Mouse (Mus musculus) limb, embryonic 10.5 days (tissue): ENCODE measurements at regions not wholly inside any gene's neighbourhood (a gene's known extent, or its start where the extent isn't known, plus 50 kb on each side); places are given as distances from the start of the nearest gene placed in this dataset.
"Not testable (repeated sequence)": the region's sequence is repeated elsewhere in the genome, so short reads cannot be mapped to it uniquely, and the experiment has no call there.

ENCODE experiments used
- DNase-seq: peaks from one replicate; pipeline ENCODE4 v3.0.0-alpha.2; 2017; ENCODE audit warnings: low spot score
- H3K27ac ChIP-seq: fragments of 300-500 bp; sonication (generic); 2 replicates; pipeline ENCODE4 v1.5.1; 2016; ENCODE audit warnings: mild to moderate bottlenecking
- H3K27me3 ChIP-seq: fragments of 300-500 bp; sonication (generic); 2 replicates; pipeline ENCODE4 v1.6.1; 2016; ENCODE audit warnings: low read depth, mild to moderate bottlenecking; ENCODE audit not compliant: poor library complexity, severe bottlenecking
- H3K36me3 ChIP-seq: fragments of 300-500 bp; sonication (generic); 2 replicates; pipeline ENCODE4 v1.6.1; 2016; ENCODE audit warnings: mild to moderate bottlenecking, moderate library complexity
- H3K4me1 ChIP-seq: fragments of 300-500 bp; sonication (generic); 2 replicates; pipeline ENCODE4 v1.6.1; 2016
- H3K4me3 ChIP-seq: fragments of 300-500 bp; sonication (generic); 2 replicates; pipeline ENCODE4 v1.5.1; 2016; ENCODE audit warnings: mild to moderate bottlenecking, moderate library complexity
- H3K9me3 ChIP-seq: fragments of 300-500 bp; sonication (generic); replicated peaks from 2 replicates; pipeline ENCODE4 v1.6.1; 2016; ENCODE audit warnings: mild to moderate bottlenecking
- WGBS: fragments of 180-500 bp; shearing (Covaris S2); methylation state at CpG from one replicate; pipeline ENCODE4 v1.1.7; 2016; 5-methylcytosine and 5-hydroxymethylcytosine counted together

- no peak overlapping the region for H3K4me3 ChIP-seq
- no peaks in the 10 kb centered on the region for H3K27me3 ChIP-seq
- DNase-seq, result no peak
- H3K36me3 ChIP-seq, result no peaks in the 10 kb centered on the region
- H3K27ac ChIP-seq, result no peak overlapping the region
- H3K9me3 ChIP-seq, result no peaks in the 10 kb centered on the region
- no peaks in the 10 kb centered on the region for H3K4me1 ChIP-seq
- 66% methylated on average over 3 of the region's 3 CpGs for WGBS
Observed at GRCm38 (mm10) chr3:7306800-7307199, 686.6 kb upstream of the 1700008P02Rik start.

GRCm38 (mm10) chr3:7298511-7298910 lies 678.3 kb upstream of the 1700008P02Rik start:
- Histone ChIP-seq H3K4me3 (no peak overlapping the region), H3K36me3 (no peaks in the 10 kb centered on the region), H3K27ac (no peak overlapping the region), H3K27me3 (no peaks in the 10 kb centered on the region), H3K4me1 (peaks cover 5% of the 10 kb centered on the region; the same call in 1 of the 2 replicates), H3K9me3 (no peaks in the 10 kb centered on the region)
- 35% methylated on average over 3 of the region's 3 CpGs for WGBS
- DNase-seq, result peak; percentile 36

GRCm38 (mm10) chr3:7291026-7291425 lies 670.8 kb upstream of the 1700008P02Rik start:
- no peaks in the 10 kb centered on the region for H3K9me3 ChIP-seq
- DNase-seq, result no peak
- no peaks in the 10 kb centered on the region for H3K27me3 ChIP-seq
- no peak overlapping the region for H3K27ac ChIP-seq
- no peaks in the 10 kb centered on the region for H3K4me1 ChIP-seq
- H3K4me3 ChIP-seq, result no peak overlapping the region
- H3K36me3 ChIP-seq, result no peaks in the 10 kb centered on the region

- Histone ChIP-seq H3K36me3 (no peaks in the 10 kb centered on the region), H3K4me1 (peaks cover 3% of the 10 kb centered on the region; the same call in 1 of the 2 replicates), H3K27ac (peak overlapping the region; percentile 79), H3K9me3 (no peaks in the 10 kb centered on the region), H3K4me3 (no peak overlapping the region), H3K27me3 (no peaks in the 10 kb centered on the region)
- 34% methylated on average over 3 of the region's 3 CpGs for WGBS
- DNase-seq, result no peak
Observed at GRCm38 (mm10) chr3:7257591-7257990, 637.3 kb upstream of the 1700008P02Rik start.

- no peaks in the 10 kb centered on the region for H3K4me1 ChIP-seq
- H3K9me3 ChIP-seq, result no peaks in the 10 kb centered on the region
- H3K27me3 ChIP-seq, result no peaks in the 10 kb centered on the region
- no peak for DNase-seq
- no peaks in the 10 kb centered on the region for H3K36me3 ChIP-seq
- H3K27ac ChIP-seq, result no peak overlapping the region
- 88% methylated on average over 4 of the region's 4 CpGs for WGBS
- H3K4me3 ChIP-seq, result no peak overlapping the region
Observed at GRCm38 (mm10) chr3:7248337-7248736, 628.1 kb upstream of the 1700008P02Rik start.

- Histone ChIP-seq H3K9me3 (no peaks in the 10 kb centered on the region), H3K27me3 (no peaks in the 10 kb centered on the region), H3K4me3 (no peak overlapping the region), H3K36me3 (no peaks in the 10 kb centered on the region), H3K4me1 (no peaks in the 10 kb centered on the region), H3K27ac (no peak overlapping the region)
- no peak for DNase-seq
- 93% methylated on average over 2 of the region's 2 CpGs for WGBS
Observed at GRCm38 (mm10) chr3:7229769-7230168, 609.5 kb upstream of the 1700008P02Rik start.

GRCm38 (mm10) chr3:7188531-7188930 lies 568.3 kb upstream of the 1700008P02Rik start:
- not testable (repeated sequence) for H3K4me1 ChIP-seq, H3K27ac ChIP-seq, H3K9me3 ChIP-seq, DNase-seq, H3K27me3 ChIP-seq, H3K36me3 ChIP-seq, H3K4me3 ChIP-seq
- 95% methylated on average over 1 of the region's 1 CpGs for WGBS

- H3K4me1 ChIP-seq, result no peaks in the 10 kb centered on the region
- WGBS, result 83% methylated on average over 3 of the region's 3 CpGs
- H3K9me3 ChIP-seq, result no peaks in the 10 kb centered on the region
- no peak overlapping the region for H3K4me3 ChIP-seq
- H3K27me3 ChIP-seq, result no peaks in the 10 kb centered on the region
- H3K27ac ChIP-seq, result no peak overlapping the region
- H3K36me3 ChIP-seq, result no peaks in the 10 kb centered on the region
- DNase-seq, result no peak
Observed at GRCm38 (mm10) chr3:7166596-7166995, 546.4 kb upstream of the 1700008P02Rik start.

- WGBS, result 95% methylated on average over 13 of the region's 13 CpGs
- no peak overlapping the region for H3K4me3 ChIP-seq
- no peaks in the 10 kb centered on the region for H3K27me3 ChIP-seq
Observed at GRCm38 (mm10) chr3:7138996-7139395, 518.8 kb upstream of the 1700008P02Rik start.

GRCm38 (mm10) chr3:7134714-7135113 lies 514.5 kb upstream of the 1700008P02Rik start:
- no peaks in the 10 kb centered on the region for H3K27me3 ChIP-seq
- no peak overlapping the region for H3K27ac ChIP-seq
- no peaks in the 10 kb centered on the region for H3K4me1 ChIP-seq
- H3K9me3 ChIP-seq, result no peaks in the 10 kb centered on the region
- H3K36me3 ChIP-seq, result no peaks in the 10 kb centered on the region
- DNase-seq, result no peak
- H3K4me3 ChIP-seq, result no peak overlapping the region
- WGBS, result 82% methylated on average over 1 of the region's 1 CpGs

More at GRCm38 (mm10) chr3:7138996-7139395, 518.8 kb upstream of the 1700008P02Rik start:
- H3K9me3 ChIP-seq, result no peaks in the 10 kb centered on the region
- no peak overlapping the region for H3K27ac ChIP-seq
- no peak for DNase-seq
- no peaks in the 10 kb centered on the region for H3K4me1 ChIP-seq
- H3K36me3 ChIP-seq, result no peaks in the 10 kb centered on the region
